Mouse (Mus musculus): ENCODE results near the gene Pim3. TPM values are rescaled to one million over a fixed set of nuclear protein-coding genes. Genes with fewer than 3 reads are reported as not detected.
"Not testable (repeated sequence)": the region's sequence is repeated elsewhere in the genome, so short reads cannot be mapped to it uniquely, and the experiment has no call there.

The Pim3 gene
- polyA plus RNA-seq (2012; rRNA removed) = 55.0 and 97.1 TPM in 2 replicates

DNA sequence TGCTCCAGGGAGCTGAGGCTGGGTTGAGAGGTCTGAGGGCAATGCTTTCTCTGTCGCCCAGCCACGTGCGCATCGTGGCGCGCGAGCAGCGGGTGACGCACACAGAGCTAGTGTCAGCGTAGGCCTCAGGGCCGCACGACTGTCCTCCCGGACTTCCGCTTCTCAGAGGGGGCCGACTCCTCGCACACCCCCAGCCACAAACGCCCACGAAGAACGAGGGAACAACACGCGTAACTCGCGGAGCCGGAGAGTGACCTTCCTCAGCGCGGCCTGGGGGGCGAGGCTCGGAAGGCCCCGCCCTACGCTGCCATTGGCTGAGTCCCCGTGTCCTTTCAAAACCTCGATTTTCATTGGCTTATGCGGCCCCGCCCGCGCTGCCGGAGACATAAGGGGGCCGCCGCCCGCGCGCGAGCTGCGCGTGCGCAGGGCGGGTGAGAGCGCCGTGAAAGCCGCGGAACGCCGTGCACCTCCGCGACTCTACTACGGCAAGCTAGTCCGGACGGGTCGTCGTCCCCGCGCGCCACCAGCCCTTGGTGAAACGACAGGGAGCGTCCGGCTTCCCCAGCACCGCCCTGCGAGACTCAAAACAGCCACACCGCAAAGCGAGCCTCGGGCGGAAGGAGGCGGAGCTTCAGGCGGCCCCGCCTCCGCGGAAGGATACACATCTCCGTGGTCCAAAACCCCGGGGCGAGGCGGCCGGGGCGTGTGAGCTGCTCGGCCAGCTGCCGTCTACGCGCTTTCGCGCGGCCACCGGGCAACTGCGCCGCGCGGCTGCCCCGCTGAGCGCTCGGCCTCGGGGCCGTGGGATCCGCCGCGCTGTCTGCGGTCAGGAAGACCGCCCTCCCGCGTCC, at the start of gene Pim3:
Pim3 (plus strand) TSS at position 415 of the 851 bp plus-strand sequence.
- peak; percentile 87 for TF ChIP-seq POLR2A (IDR thresholded peaks at IDR 0.05; ENCODE audit: borderline replicate concordance, extremely low read depth, low read depth, low read length)
- TF ChIP-seq CTCF (IDR thresholded peaks at IDR 0.05; ENCODE audit: insufficient read depth, low read length) = no peak
- peak within 1 kb of the TSS; percentile 92 for H3K4me3 ChIP-seq (replicated peaks; ENCODE audit: extremely low read depth, low read depth, low read length)
- H3K4me1 ChIP-seq (ENCODE audit: control insufficient read depth, insufficient read depth, low read length) = peaks cover 28% of the 10 kb centered on the region
- WGBS = under 1% methylated on average over 107 of the region's 107 CpGs
- peak; percentile 97 for DNase-seq

DNA sequence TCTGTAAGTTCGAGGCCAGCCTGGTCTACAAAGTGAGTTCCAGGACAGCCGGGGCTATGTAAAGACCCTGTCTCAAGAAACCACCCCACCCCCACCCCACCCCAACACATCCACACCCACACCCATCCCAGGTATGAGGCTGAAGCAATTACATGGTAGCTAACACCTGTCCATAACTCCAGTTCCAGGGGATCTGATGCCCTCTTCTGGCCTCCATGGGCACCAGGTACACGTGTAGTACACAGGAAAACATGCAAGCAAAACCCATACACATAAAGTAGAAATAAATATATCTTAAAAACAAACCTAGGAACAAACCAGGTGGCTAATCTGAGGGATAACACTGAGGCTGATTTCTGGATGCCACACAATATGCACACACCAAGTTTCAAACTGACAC, 48.7 kb upstream of the Pim3 start:
- Histone ChIP-seq H3K4me3 (replicated peaks; ENCODE audit: extremely low read depth, low read depth, low read length) (no peak overlapping the region), H3K4me1 (ENCODE audit: control insufficient read depth, insufficient read depth, low read length) (no peaks in the 10 kb centered on the region)
- DNase-seq = no peak
- TF ChIP-seq POLR2A (IDR thresholded peaks at IDR 0.05; ENCODE audit: borderline replicate concordance, extremely low read depth, low read depth, low read length) = no peak
- no peak for TF ChIP-seq CTCF (IDR thresholded peaks at IDR 0.05; ENCODE audit: insufficient read depth, low read length)
- WGBS = 90% methylated on average over 3 of the region's 3 CpGs

DNA sequence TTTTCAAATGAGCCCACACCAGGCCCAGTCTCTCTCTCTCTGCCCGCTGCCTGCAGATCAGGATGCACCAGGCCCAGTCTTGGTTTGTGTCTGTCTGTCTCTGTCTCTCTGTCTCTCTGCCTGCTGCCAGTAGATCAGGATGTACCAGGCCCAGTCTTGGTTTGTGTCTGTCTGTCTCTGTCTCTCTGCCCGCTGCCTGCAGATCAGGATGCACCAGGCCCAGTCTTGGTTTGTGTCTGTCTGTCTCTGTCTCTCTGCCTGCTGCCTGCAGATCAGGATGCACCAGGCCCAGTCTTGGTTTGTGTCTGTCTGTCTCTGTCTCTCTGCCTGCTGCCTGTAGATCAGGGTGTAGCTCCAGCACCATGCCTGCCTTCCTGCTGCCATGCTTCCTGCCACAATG, 48.1 kb upstream of the Pim3 start:
- 98% methylated on average over 2 of the region's 2 CpGs for WGBS
- not testable (repeated sequence) for DNase-seq; H3K4me3 ChIP-seq (replicated peaks; ENCODE audit: extremely low read depth, low read depth, low read length); H3K4me1 ChIP-seq (ENCODE audit: control insufficient read depth, insufficient read depth, low read length)

DNA sequence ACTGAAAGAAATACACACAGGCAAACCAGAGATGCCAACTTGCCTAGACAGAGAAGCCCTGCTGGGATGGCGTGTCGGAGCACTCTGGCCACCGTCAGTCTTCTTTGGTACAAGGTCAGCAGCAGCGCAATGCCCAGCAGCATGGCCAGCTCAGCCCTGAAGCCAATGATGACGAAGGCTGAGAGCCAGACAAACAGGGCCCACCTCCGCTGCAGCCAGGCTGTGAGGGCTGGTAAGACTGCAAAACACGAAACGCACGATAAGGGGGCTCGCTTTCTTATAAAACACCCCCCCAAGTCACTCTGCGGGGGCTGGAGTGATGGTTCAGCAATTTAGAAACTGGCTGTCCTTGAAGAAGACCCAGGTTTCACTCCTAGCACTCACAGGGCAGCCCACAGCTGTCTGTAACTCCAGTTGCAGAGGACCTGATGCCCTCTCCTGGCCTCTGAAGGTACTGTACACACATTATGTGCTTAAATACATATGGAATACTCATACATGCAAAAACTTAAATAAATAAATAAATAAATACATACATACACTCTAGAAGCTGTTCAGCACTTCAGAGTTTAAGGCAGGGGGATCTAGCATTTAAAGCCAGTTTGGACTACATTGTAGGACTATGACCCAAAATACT, 47.5 kb upstream of the Pim3 start:
- DNase-seq = no peak
- TF ChIP-seq CTCF (IDR thresholded peaks at IDR 0.05; ENCODE audit: insufficient read depth, low read length) (no peak), POLR2A (IDR thresholded peaks at IDR 0.05; ENCODE audit: borderline replicate concordance, extremely low read depth, low read depth, low read length) (no peak)
- WGBS = 98% methylated on average over 11 of the region's 11 CpGs

DNA sequence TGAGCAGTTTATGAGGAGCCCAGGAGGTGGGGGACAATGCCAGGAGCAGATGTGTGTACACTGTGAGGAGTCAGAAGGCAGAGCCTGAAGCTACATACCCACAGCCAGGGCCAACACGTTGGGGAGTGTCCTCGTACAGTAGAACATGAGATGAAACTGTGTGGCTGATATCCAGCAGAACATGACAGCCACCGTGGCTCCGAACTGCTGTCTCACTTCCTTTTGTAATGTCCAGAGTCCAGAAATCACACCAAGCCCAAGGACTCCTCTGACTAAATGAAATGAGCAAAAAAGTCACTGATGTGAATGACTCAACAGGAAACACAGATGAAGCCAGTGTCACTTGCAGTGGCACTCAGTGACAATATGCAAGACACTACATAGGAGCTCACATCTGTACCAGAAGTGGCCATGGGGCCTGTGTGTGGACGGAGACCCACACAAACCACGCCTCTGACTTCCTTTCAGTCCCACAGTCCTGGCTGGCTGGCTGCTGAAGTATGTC, 46.7 kb upstream of the Pim3 start:
- DNase-seq = no peak
- peaks cover 4% of the 10 kb centered on the region for H3K4me1 ChIP-seq (ENCODE audit: control insufficient read depth, insufficient read depth, low read length)
- no peak overlapping the region for H3K4me3 ChIP-seq (replicated peaks; ENCODE audit: extremely low read depth, low read depth, low read length)
- WGBS = 88% methylated on average over 6 of the region's 6 CpGs
- TF ChIP-seq CTCF (IDR thresholded peaks at IDR 0.05; ENCODE audit: insufficient read depth, low read length) (no peak), POLR2A (IDR thresholded peaks at IDR 0.05; ENCODE audit: borderline replicate concordance, extremely low read depth, low read depth, low read length) (no peak)

More for the DNA sequence above, 47.5 kb upstream of the Pim3 start:
- H3K4me3 ChIP-seq (replicated peaks; ENCODE audit: extremely low read depth, low read depth, low read length) = no peak overlapping the region
- H3K4me1 ChIP-seq (ENCODE audit: control insufficient read depth, insufficient read depth, low read length) = no peaks in the 10 kb centered on the region

DNA sequence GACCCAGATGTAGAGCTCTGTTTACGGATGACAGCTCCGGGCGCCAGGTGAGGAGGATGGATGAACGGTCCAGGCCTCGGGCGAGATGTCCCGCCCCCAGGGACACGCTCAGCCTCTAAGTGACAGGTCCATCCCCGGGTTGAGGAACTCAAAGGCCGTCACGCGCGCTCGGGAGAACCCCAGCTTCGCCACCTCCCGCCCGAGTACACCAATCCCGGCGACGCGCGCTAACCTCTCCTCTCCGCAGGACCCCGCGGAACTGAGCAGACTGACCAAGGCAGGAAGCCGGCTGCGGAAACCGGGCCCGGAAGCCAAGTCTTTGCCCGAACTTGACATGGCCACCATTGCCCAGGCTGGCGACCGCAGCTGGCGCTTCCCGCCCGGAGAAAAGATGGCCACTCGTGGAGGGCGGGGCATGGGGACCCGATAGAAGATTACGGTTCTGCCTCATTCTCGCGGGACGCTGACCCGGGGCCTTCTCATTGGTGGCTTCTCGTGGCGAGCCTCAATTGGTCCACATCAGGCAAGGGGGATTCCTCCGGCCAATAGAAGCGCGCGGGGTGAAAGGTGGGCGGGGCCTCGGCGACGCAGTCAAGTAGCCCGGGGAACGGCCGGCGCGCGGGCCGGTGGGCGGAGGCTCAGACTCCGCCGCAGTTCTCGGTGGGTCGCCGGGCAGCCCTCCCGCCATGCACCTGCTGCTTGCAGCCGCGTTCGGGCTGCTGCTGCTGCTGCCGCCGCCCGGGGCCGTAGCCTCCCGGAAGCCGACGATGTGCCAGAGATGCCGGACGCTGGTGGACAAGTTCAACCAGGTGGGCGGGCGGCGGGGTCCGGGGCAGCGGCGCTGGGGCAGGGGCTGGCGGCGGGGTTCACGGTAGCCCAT, 42.7 kb upstream of the Pim3 start, which contains the start of the genes Alg12 and Creld2:
Alg12 (minus strand) TSS at position 293 of the 880 bp plus-strand sequence.
Creld2 (plus strand) TSS at position 621 of the 880 bp plus-strand sequence.
- under 1% methylated on average over 88 of the region's 88 CpGs for WGBS
- peak; percentile 99 for DNase-seq

DNA sequence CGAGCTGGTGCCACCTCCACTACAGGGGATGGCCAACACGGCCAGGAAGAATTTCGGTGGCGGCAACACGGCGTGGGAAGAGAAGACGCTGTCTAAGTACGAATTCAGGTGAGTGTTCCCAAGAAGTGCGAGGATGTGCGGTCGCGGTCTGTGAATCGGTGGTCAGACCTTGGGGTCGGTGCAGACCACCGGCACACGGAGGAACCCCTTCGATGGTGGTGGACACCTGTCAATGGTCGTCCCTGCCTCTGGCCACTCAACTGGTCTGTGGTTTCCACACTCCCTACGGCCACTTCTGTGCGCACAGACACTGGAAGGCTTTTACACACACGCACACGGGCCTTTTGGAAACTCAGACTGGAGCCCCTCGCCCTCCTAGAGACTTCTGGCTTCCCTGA, 42.1 kb upstream of the Pim3 start:
- peak overlapping the region; percentile 81 for H3K4me3 ChIP-seq (replicated peaks; ENCODE audit: extremely low read depth, low read depth, low read length)
- H3K4me1 ChIP-seq (ENCODE audit: control insufficient read depth, insufficient read depth, low read length) = peaks cover 5% of the 10 kb centered on the region
- DNase-seq = no peak
- under 1% methylated on average over 23 of the region's 23 CpGs for WGBS
- TF ChIP-seq CTCF (IDR thresholded peaks at IDR 0.05; ENCODE audit: insufficient read depth, low read length) (no peak), POLR2A (IDR thresholded peaks at IDR 0.05; ENCODE audit: borderline replicate concordance, extremely low read depth, low read depth, low read length) (no peak)

More for the DNA sequence above, 42.7 kb upstream of the Pim3 start, which contains the start of the genes Alg12 and Creld2:
- TF ChIP-seq CTCF (IDR thresholded peaks at IDR 0.05; ENCODE audit: insufficient read depth, low read length) (no peak), POLR2A (IDR thresholded peaks at IDR 0.05; ENCODE audit: borderline replicate concordance, extremely low read depth, low read depth, low read length) (peak; percentile 80; the same call in 1 of the 2 replicates)
- peaks cover 5% of the 10 kb centered on the region for H3K4me1 ChIP-seq (ENCODE audit: control insufficient read depth, insufficient read depth, low read length)
- peak within 1 kb of the TSS; percentile 92 for H3K4me3 ChIP-seq (replicated peaks; ENCODE audit: extremely low read depth, low read depth, low read length)

DNA sequence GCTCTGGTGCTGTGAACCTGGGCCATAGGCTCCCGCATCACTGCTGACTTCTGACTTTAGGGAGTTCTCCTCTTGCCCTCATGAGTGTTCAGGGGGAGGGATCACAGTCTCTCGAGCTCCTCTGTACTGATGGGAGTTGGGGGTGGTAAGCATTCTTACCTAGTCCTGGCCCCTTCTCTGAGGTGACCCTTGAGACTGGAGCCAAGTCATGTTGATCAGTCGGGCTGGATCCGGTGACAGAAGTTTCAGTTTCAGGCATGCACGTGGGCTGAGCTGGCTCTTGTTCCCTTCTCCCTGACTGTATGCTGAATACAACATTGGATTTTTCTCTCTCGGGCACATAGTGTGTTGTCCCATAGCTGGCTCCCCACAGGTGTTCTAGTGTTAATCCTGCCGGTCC, 40.6 kb upstream of the Pim3 start:
- 80% methylated on average over 7 of the region's 7 CpGs for WGBS
- Histone ChIP-seq H3K4me3 (replicated peaks; ENCODE audit: extremely low read depth, low read depth, low read length) (no peak overlapping the region), H3K4me1 (ENCODE audit: control insufficient read depth, insufficient read depth, low read length) (peaks cover 5% of the 10 kb centered on the region)
- no peak for DNase-seq
- no peak for TF ChIP-seq POLR2A (IDR thresholded peaks at IDR 0.05; ENCODE audit: borderline replicate concordance, extremely low read depth, low read depth, low read length)
- TF ChIP-seq CTCF (IDR thresholded peaks at IDR 0.05; ENCODE audit: insufficient read depth, low read length) = no peak

DNA sequence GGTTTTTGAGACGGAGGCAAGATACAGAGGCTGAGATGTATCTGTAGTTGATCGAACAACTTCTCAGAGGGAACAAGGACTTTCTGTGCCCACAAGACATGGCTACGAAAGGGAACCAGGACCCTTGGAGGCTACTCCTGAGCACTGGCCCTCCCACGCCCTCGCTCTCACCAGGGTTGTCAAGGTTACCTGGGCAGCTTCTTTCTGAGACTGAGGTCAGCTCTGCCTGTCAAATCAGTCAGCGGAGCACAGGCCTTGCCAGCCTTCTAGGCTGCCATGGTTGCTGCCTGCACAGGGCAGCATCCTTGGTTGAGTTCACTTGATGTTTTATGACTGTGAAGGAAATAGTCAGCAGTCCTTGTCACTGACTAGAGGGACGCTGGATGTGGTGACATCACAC, 39.5 kb upstream of the Pim3 start:
- 95% methylated on average over 7 of the region's 7 CpGs for WGBS
- TF ChIP-seq CTCF (IDR thresholded peaks at IDR 0.05; ENCODE audit: insufficient read depth, low read length) (no peak), POLR2A (IDR thresholded peaks at IDR 0.05; ENCODE audit: borderline replicate concordance, extremely low read depth, low read depth, low read length) (no peak)

More for the DNA sequence above, 39.5 kb upstream of the Pim3 start:
- H3K4me3 ChIP-seq (replicated peaks; ENCODE audit: extremely low read depth, low read depth, low read length) = no peak overlapping the region
- H3K4me1 ChIP-seq (ENCODE audit: control insufficient read depth, insufficient read depth, low read length) = peaks cover 5% of the 10 kb centered on the region
- no peak for DNase-seq

Data from lung, adult 2 months (tissue).